ENCODE assay signal across 12 mouse cellular contexts in the genomic region with DNA sequence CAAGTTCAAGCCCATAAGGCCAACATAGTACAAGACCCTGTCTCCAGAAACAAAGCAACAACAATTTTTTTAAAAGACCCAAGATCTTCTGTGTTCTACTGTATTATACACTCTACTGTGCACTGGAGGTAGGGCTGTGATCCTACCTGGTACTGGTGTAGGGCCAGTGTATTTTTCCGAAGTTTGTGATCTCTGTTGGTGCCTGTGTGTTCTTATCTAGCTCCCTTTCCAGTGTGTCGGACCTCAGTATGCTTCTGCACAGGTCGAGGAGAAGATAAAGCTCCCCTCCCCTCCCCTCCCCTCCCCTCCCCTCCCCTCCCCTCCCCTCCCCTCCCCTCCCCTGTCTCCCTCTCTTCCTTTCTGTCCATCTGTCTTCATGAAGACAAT. TPM values are rescaled to one million over a fixed set of nuclear protein-coding genes. Genes with fewer than 3 reads are reported as not detected.
DNase-seq lines count a peak whose midpoint lies in the region; ATAC-seq and TF ChIP-seq lines count a peak whose summit lies in the region.
"Had no signal": no experiment of that assay in that cellular context is flagged by ENCODE, and none has a peak within 500 bp of the region (broad histone marks: within the 10 kb centered on the region; RNA-seq: fewer than 3 reads in every experiment).

No protein-coding gene starts in this region.

- no peak for TF ChIP-seq POLR2A in cortical plate, adult 2 months (IDR thresholded peaks at IDR 0.05; ENCODE audit: extremely low read depth, insufficient read depth, low read length)

- TF ChIP-seq CTCF in left cerebral cortex, adult 2 months (IDR thresholded peaks at IDR 0.05): no peak
- no peak for TF ChIP-seq CTCF in cortical plate, adult 2 months (IDR thresholded peaks at IDR 0.05; ENCODE audit: extremely low read depth, insufficient read depth, low read length)

- peaks cover 24% of the 10 kb centered on the region for H3K36me3 ChIP-seq in erythroblast, embryonic 14.5 days (ENCODE audit: control insufficient read depth)
- H3K36me3 ChIP-seq in macrophage (ENCODE audit: inconsistent target): peaks cover 5% of the 10 kb centered on the region; the same call in 1 of the 2 replicates
- H3K36me3 ChIP-seq: limb, embryonic 10.5 days had no signal

- H3K79me2 ChIP-seq in macrophage (ENCODE audit: inconsistent target): peaks cover 93% of the 10 kb centered on the region

- peak overlapping the region; percentile 45 for H3K4me3 ChIP-seq in erythroblast, embryonic 14.5 days (replicated peaks)
- H3K4me3 ChIP-seq in left cerebral cortex, adult 2 months: no peak overlapping the region
- H3K4me3 ChIP-seq in cortical plate, adult 2 months (ENCODE audit: insufficient read depth, low read length): no peak overlapping the region
- H3K4me3 ChIP-seq in macrophage (ENCODE audit: inconsistent target): no peak overlapping the region
- H3K4me3 ChIP-seq: intestine, embryonic 15.5 days; limb, embryonic 10.5 days had no signal

- no peaks in the 10 kb centered on the region for H3K27me3 ChIP-seq in erythroblast, embryonic 14.5 days (ENCODE audit: control insufficient read depth)
- H3K27me3 ChIP-seq: intestine, embryonic 15.5 days had no signal

- intact Hi-C loops in left cerebral cortex, adult 2 months (cut with DNase I): loop anchor here (1.0 to 2.0 kb wide), 2 partner anchors 14 to 77 kb away; a partner anchor contains a TSS
- intact Hi-C loops in gastrocnemius, postnatal 14 days (cut with DNase I; ENCODE audit: low total_unique reads): no loop called here

- H3K4me1 ChIP-seq in erythroblast, embryonic 14.5 days (ENCODE audit: control insufficient read depth): peaks cover 93% of the 10 kb centered on the region
- H3K4me1 ChIP-seq in cortical plate, adult 2 months (ENCODE audit: control insufficient read depth, insufficient read depth, low read length): peaks cover 9% of the 10 kb centered on the region

- no peak for ATAC-seq in erythroblast, adult 5-6 weeks (replicated peaks; ENCODE audit: low FRiP score, poor library complexity, severe bottlenecking)
- ATAC-seq: forebrain, embryonic 14.5 days; intestine, embryonic 15.5 days had no signal

- no peaks in the 10 kb centered on the region; the same call in 1 of the 2 replicates for H3K9me3 ChIP-seq in erythroblast, embryonic 14.5 days (ENCODE audit: control insufficient read depth, low read length)
- H3K9me3 ChIP-seq: intestine, embryonic 15.5 days; limb, embryonic 10.5 days had no signal

- WGBS in macrophage (ENCODE audit: missing documents): 60% methylated on average over 1 of the region's 3 CpGs

- DNase-seq in left cerebral cortex, adult 2 months (ENCODE audit: extremely low spot score in 1 of 2, low spot score in 2 of 2): no peak
- DNase-seq in left cerebral cortex, adult 11 months (ENCODE audit: low spot score): no peak
- DNase-seq in adrenal gland, adult 2 months: no peak
- DNase-seq in gastrocnemius, postnatal 14 days: no peak
- DNase-seq: embryo, embryonic 11 days had no signal

- H3K27ac ChIP-seq in left cerebral cortex, adult 2 months: peak overlapping the region; percentile 66
- peak overlapping the region; percentile 74 for H3K27ac ChIP-seq in cortical plate, adult 2 months (ENCODE audit: insufficient read depth, low read length)
- peak overlapping the region; percentile 71 for H3K27ac ChIP-seq in macrophage
- H3K27ac ChIP-seq: limb, embryonic 10.5 days had no signal

RNA-seq across cellular contexts. Expression of a gene that starts 46.4 kb away (rescaled TPM):
- 0.20 and 0.43 TPM in 2 replicates for polyA plus RNA-seq in erythroblast, embryonic 14.5 days (2012)
- 54.8 and 59.8 TPM in 2 replicates for total RNA-seq in erythroblast, adult 5-6 weeks (2015; ENCODE audit: low replicate concordance)
- total RNA-seq in erythroblast, adult 5-6 weeks (2017; ENCODE audit: low replicate concordance): 29.2 and 32.8 TPM in 2 replicates
- total RNA-seq in left cerebral cortex, adult 2 months (2021): 10 to 100 TPM; 22.4 to 22.8 TPM
- 18.3 and 19.9 TPM in 2 replicates for polyA plus RNA-seq in cortical plate, adult 2 months (2012; rRNA removed)
- 100 to 1,000 TPM in 8 of 26 experiments, 10 to 100 TPM in 18; 39.5 to 190 (median 75.9) TPM for total RNA-seq in macrophage (2018; cell fraction: chromatin; rRNA removed)
- 100 to 1,000 TPM in 7 of 26 experiments, 10 to 100 TPM in 19; 60.1 to 124 (median 92.1) TPM for total RNA-seq in macrophage (2018; cell fraction: cytosol; rRNA removed)
- 100 to 1,000 TPM in 11 of 26 experiments, 10 to 100 TPM in 15; 38.5 to 182 (median 86.0) TPM for total RNA-seq in macrophage (2018; cell fraction: nucleus; rRNA removed)
- 41.0 to 58.3 TPM (median 45.0 TPM) in 3 replicates for polyA plus RNA-seq in macrophage (2018)
- 10 to 100 TPM; 41.4 to 50.6 TPM for total RNA-seq in adrenal gland, adult 2 months (2021)
- 2.6 and 2.7 TPM in 2 replicates for polyA plus RNA-seq in adrenal gland, adult 2 months (2012; rRNA removed)
- 10 to 100 TPM; 48.4 to 70.7 TPM for total RNA-seq in gastrocnemius, postnatal 14 days (2021)
